Mouse (Mus musculus) cerebellum, adult 8-10 months (tissue): ENCODE measurements around the gene Pde4c.

Source experiments
- DNase-seq: peaks from one replicate; pipeline ENCODE4 v3.0.0; 2022

Pde4c gene

GRCm38 (mm10) chr8:70723486-70724210 lies at the start of gene Pde4c:
Pde4c (plus strand) TSS chr8:70723720.
- no peak for DNase-seq

GRCm38 (mm10) chr8:70674109-70674508 lies 49.4 kb upstream of the Pde4c start:
- no peak for DNase-seq

GRCm38 (mm10) chr8:70674716-70675115 lies 48.8 kb upstream of the Pde4c start:
- no peak for DNase-seq

- DNase-seq: no peak
Measured at GRCm38 (mm10) chr8:70675336-70675735, 48.2 kb upstream of the Pde4c start.

- no peak for DNase-seq
Measured at GRCm38 (mm10) chr8:70677451-70678080, 46.0 kb upstream of the Pde4c start.

- DNase-seq: no peak
Measured at GRCm38 (mm10) chr8:70678679-70679078, 44.8 kb upstream of the Pde4c start.

- no peak for DNase-seq
Measured at GRCm38 (mm10) chr8:70679404-70679803, 44.1 kb upstream of the Pde4c start.

- DNase-seq: no peak
Measured at GRCm38 (mm10) chr8:70680039-70680438, 43.5 kb upstream of the Pde4c start.

GRCm38 (mm10) chr8:70681410-70681809 lies 42.1 kb upstream of the Pde4c start:
- DNase-seq: no peak

- no peak for DNase-seq
Measured at GRCm38 (mm10) chr8:70682193-70682592, 41.3 kb upstream of the Pde4c start.

GRCm38 (mm10) chr8:70682692-70683091 lies 40.8 kb upstream of the Pde4c start:
- no peak for DNase-seq

- no peak for DNase-seq
Measured at GRCm38 (mm10) chr8:70684291-70684690, 39.2 kb upstream of the Pde4c start.

GRCm38 (mm10) chr8:70687576-70687975 lies 35.9 kb upstream of the Pde4c start:
- no peak for DNase-seq

GRCm38 (mm10) chr8:70688136-70688535 lies 35.4 kb upstream of the Pde4c start:
- no peak for DNase-seq

- DNase-seq: no peak
Measured at GRCm38 (mm10) chr8:70689892-70690390, 33.6 kb upstream of the Pde4c start.

GRCm38 (mm10) chr8:70691230-70691629 lies 32.3 kb upstream of the Pde4c start:
- DNase-seq: no peak

GRCm38 (mm10) chr8:70691727-70692231 lies 31.7 kb upstream of the Pde4c start:
- no peak for DNase-seq

GRCm38 (mm10) chr8:70693636-70694035 lies 29.9 kb upstream of the Pde4c start:
- DNase-seq: no peak

- peak; percentile 60 for DNase-seq
Measured at GRCm38 (mm10) chr8:70695318-70696018, 28.1 kb upstream of the Pde4c start.

GRCm38 (mm10) chr8:70696019-70696885 lies 27.3 kb upstream of the Pde4c start:
- peak; percentile 69 for DNase-seq

GRCm38 (mm10) chr8:70696946-70697345 lies 26.6 kb upstream of the Pde4c start:
- no peak for DNase-seq
